Mouse (Mus musculus): ENCODE data around the gene Dna2. TPM values are rescaled to one million over a fixed set of nuclear protein-coding genes. Genes with fewer than 3 reads are reported as not detected.

Gene Dna2
- polyA plus RNA-seq, 1 experiment from 2014 or later, result 11.9 TPM

- no peaks in the 10 kb centered on the region for H3K4me1 ChIP-seq (ENCODE audit: control insufficient read depth, insufficient read depth, low read length)
- no peaks in the 10 kb centered on the region for H3K9me3 ChIP-seq (ENCODE audit: control insufficient read depth, low read length)
- no peak overlapping the region for H3K4me2 ChIP-seq (ENCODE audit: low read depth, low read length)
- no peak for DNase-seq (ENCODE audit: low spot score)
- WGBS, result 92% methylated on average over 9 of the region's 9 CpGs
- no peak overlapping the region for H3K9ac ChIP-seq (ENCODE audit: low read depth, low read length)
- H3K4me3 ChIP-seq (ENCODE audit: low read depth, low read length), result no peak overlapping the region
- no peak for ATAC-seq (ENCODE audit: low read depth)
- H3K27ac ChIP-seq (replicated peaks; ENCODE audit: low read depth, low read length), result no peak overlapping the region
- peaks cover 86% of the 10 kb centered on the region for H3K36me3 ChIP-seq (ENCODE audit: control insufficient read depth, insufficient read depth, low read length)
- H3K27me3 ChIP-seq (replicated peaks; ENCODE audit: control insufficient read depth, insufficient read depth, low read length), result no peaks in the 10 kb centered on the region
Observed at GRCm38 (mm10) chr10:63014168-63014567, 67.3 kb downstream of the Dna2 start.

DNA sequence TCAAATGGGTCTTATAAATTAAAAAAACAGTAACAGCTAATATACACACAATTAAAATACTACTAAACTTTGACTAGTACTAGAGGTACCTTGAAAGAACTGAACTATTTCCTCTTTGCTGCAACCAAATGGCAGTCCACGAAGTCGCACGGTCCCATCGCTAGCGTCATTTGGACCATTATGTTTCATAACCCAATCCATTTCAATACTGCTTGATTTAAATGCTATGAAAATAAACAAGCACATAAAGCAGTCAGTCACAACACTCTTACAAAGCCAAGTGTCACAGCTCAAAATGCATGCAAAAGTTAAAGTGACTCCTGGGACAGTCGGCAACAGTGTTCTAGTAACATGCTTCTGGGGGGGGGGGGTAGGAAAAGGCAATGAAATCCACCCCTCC lies 72.5 kb downstream of the Dna2 start:
- Histone ChIP-seq H3K27ac (replicated peaks; ENCODE audit: low read depth, low read length) (no peak overlapping the region), H3K4me2 (ENCODE audit: low read depth, low read length) (no peak overlapping the region), H3K9ac (ENCODE audit: low read depth, low read length) (no peak overlapping the region), H3K9me3 (ENCODE audit: control insufficient read depth, low read length) (no peaks in the 10 kb centered on the region), H3K36me3 (ENCODE audit: control insufficient read depth, insufficient read depth, low read length) (peaks cover 37% of the 10 kb centered on the region), H3K27me3 (replicated peaks; ENCODE audit: control insufficient read depth, insufficient read depth, low read length) (no peaks in the 10 kb centered on the region), H3K4me3 (ENCODE audit: low read depth, low read length) (no peak overlapping the region), H3K4me1 (ENCODE audit: control insufficient read depth, insufficient read depth, low read length) (peaks cover 9% of the 10 kb centered on the region; the same call in 1 of the 2 replicates)
- 86% methylated on average over 6 of the region's 6 CpGs for WGBS
- ATAC-seq (ENCODE audit: low read depth) (no peak), DNase-seq (ENCODE audit: low spot score) (no peak)

- peaks cover 28% of the 10 kb centered on the region for H3K4me1 ChIP-seq (ENCODE audit: control insufficient read depth, insufficient read depth, low read length)
- no peaks in the 10 kb centered on the region for H3K27me3 ChIP-seq (replicated peaks; ENCODE audit: control insufficient read depth, insufficient read depth, low read length)
- peak; percentile 19 for DNase-seq (ENCODE audit: low spot score)
- H3K4me2 ChIP-seq (ENCODE audit: low read depth, low read length), result peak overlapping the region; percentile 70
- H3K4me3 ChIP-seq (ENCODE audit: low read depth, low read length), result peak overlapping the region; percentile 97
- H3K9me3 ChIP-seq (ENCODE audit: control insufficient read depth, low read length), result no peaks in the 10 kb centered on the region
- H3K27ac ChIP-seq (replicated peaks; ENCODE audit: low read depth, low read length), result no peak overlapping the region
- ATAC-seq (ENCODE audit: low read depth), result no peak
- WGBS, result 31% methylated on average over 4 of the region's 4 CpGs
- peaks cover 13% of the 10 kb centered on the region for H3K36me3 ChIP-seq (ENCODE audit: control insufficient read depth, insufficient read depth, low read length)
- peak overlapping the region; percentile 100 for H3K9ac ChIP-seq (ENCODE audit: low read depth, low read length)
Observed at GRCm38 (mm10) chr10:63021702-63022101, 74.9 kb downstream of the Dna2 start.

DNA sequence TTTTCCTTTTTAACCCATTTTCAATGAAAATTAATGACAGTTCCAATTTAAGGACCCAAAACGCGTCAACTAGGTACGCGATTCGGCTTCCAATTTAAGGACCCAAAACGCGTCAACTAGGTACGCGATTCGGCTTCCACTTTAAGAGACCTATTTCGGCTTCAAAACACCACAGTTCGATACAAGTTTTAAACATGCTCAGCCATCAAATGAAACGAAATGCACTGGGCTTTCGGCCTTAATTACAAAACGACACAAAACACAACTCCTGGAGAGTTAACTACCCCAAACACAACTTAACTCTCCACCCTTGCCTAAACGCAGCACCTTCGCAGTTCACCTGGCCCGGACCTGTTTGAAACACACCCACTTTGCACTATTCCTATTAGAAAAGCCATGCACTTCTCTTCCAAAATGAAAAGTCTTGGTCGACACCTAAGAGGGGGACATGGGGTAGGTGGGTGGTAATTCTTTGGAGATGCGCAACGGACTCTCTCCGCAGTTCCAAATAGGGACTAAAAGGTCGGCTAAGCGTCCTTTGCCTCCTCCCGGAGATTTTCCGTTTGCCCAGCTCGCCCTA lies 75.8 kb downstream of the Dna2 start:
- H3K27me3 ChIP-seq (replicated peaks; ENCODE audit: control insufficient read depth, insufficient read depth, low read length), result no peaks in the 10 kb centered on the region
- peaks cover 28% of the 10 kb centered on the region for H3K4me1 ChIP-seq (ENCODE audit: control insufficient read depth, insufficient read depth, low read length)
- H3K4me3 ChIP-seq (ENCODE audit: low read depth, low read length), result peak overlapping the region; percentile 97
- peaks cover 4% of the 10 kb centered on the region for H3K36me3 ChIP-seq (ENCODE audit: control insufficient read depth, insufficient read depth, low read length)
- peak overlapping the region; percentile 100 for H3K9ac ChIP-seq (ENCODE audit: low read depth, low read length)
- H3K27ac ChIP-seq (replicated peaks; ENCODE audit: low read depth, low read length), result peak overlapping the region; percentile 100
- peak overlapping the region; percentile 70 for H3K4me2 ChIP-seq (ENCODE audit: low read depth, low read length)
- no peak for ATAC-seq (ENCODE audit: low read depth)
- no peaks in the 10 kb centered on the region for H3K9me3 ChIP-seq (ENCODE audit: control insufficient read depth, low read length)
- under 1% methylated on average over 27 of the region's 27 CpGs for WGBS
- no peak for DNase-seq (ENCODE audit: low spot score)

DNA sequence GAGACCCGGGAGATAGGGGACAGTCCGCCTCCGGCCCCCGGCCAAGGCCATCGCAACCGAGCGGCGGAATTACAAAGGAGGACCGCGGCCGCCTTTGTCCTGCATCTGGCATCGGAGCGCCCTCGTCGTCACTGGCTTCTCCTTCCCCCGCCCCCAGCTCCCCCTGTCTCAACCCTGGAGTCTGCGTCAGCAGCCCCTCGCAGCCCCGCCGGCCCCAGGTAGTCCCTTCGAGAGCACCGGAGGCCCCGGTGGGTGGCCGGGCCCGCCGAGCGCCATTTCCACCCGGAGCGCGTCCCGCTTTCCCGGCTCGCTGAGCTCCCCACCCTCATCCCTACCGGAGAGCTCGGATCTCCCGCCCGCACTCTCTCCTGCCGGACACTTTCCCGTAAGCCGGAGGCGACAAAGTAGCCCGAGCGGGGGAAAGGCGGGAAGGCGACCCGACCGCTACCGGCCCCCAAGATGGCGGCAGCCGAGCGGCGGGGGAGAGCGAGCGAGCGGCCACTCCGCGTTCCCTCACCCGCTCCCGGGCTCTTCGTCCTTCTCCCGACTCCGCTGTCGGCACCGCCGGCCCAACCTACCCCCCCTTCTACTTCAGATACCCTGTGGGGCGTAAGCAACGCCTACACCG lies 76.4 kb downstream of the Dna2 start:
- peak overlapping the region; percentile 70 for H3K4me2 ChIP-seq (ENCODE audit: low read depth, low read length)
- peak; percentile 70 for DNase-seq (ENCODE audit: low spot score)
- H3K27ac ChIP-seq (replicated peaks; ENCODE audit: low read depth, low read length), result peak overlapping the region; percentile 100
- WGBS, result under 1% methylated on average over 25 of the region's 68 CpGs
- no peaks in the 10 kb centered on the region for H3K27me3 ChIP-seq (replicated peaks; ENCODE audit: control insufficient read depth, insufficient read depth, low read length)
- H3K9ac ChIP-seq (ENCODE audit: low read depth, low read length), result peak overlapping the region; percentile 100
- H3K9me3 ChIP-seq (ENCODE audit: control insufficient read depth, low read length), result no peaks in the 10 kb centered on the region
- H3K4me1 ChIP-seq (ENCODE audit: control insufficient read depth, insufficient read depth, low read length), result peaks cover 28% of the 10 kb centered on the region
- peak overlapping the region; percentile 97 for H3K4me3 ChIP-seq (ENCODE audit: low read depth, low read length)
- ATAC-seq (ENCODE audit: low read depth), result peak; percentile 14; the same call in 1 of the 2 replicates
- H3K36me3 ChIP-seq (ENCODE audit: control insufficient read depth, insufficient read depth, low read length), result no peaks in the 10 kb centered on the region

Other genes with a start within 250 kb of the Dna2 start
- gene Stox1, start 220.9 kb upstream of the Dna2 start, polyA plus RNA-seq (2014; fragmentation: Nextera tagmentation; extraction: Ambion mirVana), result 1.2 and 2.8 TPM in 2 replicates
- gene Ccar1, start 154.7 kb upstream of the Dna2 start, polyA plus RNA-seq (2014; fragmentation: Nextera tagmentation; extraction: Ambion mirVana), result 103 and 104 TPM in 2 replicates
- 22.2 and 26.7 TPM in 2 replicates for gene Tet1, start 38.0 kb upstream of the Dna2 start, polyA plus RNA-seq (2014; fragmentation: Nextera tagmentation; extraction: Ambion mirVana)
- 13.9 and 15.0 TPM in 2 replicates for gene Slc25a16, start 26.4 kb upstream of the Dna2 start, polyA plus RNA-seq (2014; fragmentation: Nextera tagmentation; extraction: Ambion mirVana)
- gene Rufy2, start 33.2 kb downstream of the Dna2 start, polyA plus RNA-seq (2014; fragmentation: Nextera tagmentation; extraction: Ambion mirVana), result 23.5 and 26.3 TPM in 2 replicates
- gene Hnrnph3, start 77.2 kb downstream of the Dna2 start, polyA plus RNA-seq (2014; fragmentation: Nextera tagmentation; extraction: Ambion mirVana), result 51.8 and 56.4 TPM in 2 replicates
- gene Pbld2, start 77.3 kb downstream of the Dna2 start, polyA plus RNA-seq (2014; fragmentation: Nextera tagmentation; extraction: Ambion mirVana), result 1.1 and 1.5 TPM in 2 replicates
- 0.56 and 0.58 TPM in 2 replicates for gene Pbld1, start 113.1 kb downstream of the Dna2 start, polyA plus RNA-seq (2014; fragmentation: Nextera tagmentation; extraction: Ambion mirVana)
- gene Atoh7, start 152.6 kb downstream of the Dna2 start, polyA plus RNA-seq (2014; fragmentation: Nextera tagmentation; extraction: Ambion mirVana), result 1.1 TPM in 1 of 2 replicates, not detected in the other